Mouse (Mus musculus) retina, postnatal 1 day (tissue): ENCODE measurements at regions not wholly inside any gene's neighbourhood (a gene's known extent, or its start where the extent isn't known, plus 50 kb on each side); places are given as distances from the start of the nearest gene placed in this dataset.

Experiments used
- DNase-seq: peaks from one replicate; pipeline ENCODE4 v3.0.0-alpha.2; 2012

GRCm38 (mm10) chr5:67155582-67155981 lies 56.5 kb upstream of the Phox2b start:
- DNase-seq = peak; percentile 18

GRCm38 (mm10) chr5:67156911-67157310 lies 57.8 kb upstream of the Phox2b start:
- DNase-seq = no peak

GRCm38 (mm10) chr5:67176827-67177226 lies 77.7 kb upstream of the Phox2b start:
- DNase-seq = no peak

DNA sequence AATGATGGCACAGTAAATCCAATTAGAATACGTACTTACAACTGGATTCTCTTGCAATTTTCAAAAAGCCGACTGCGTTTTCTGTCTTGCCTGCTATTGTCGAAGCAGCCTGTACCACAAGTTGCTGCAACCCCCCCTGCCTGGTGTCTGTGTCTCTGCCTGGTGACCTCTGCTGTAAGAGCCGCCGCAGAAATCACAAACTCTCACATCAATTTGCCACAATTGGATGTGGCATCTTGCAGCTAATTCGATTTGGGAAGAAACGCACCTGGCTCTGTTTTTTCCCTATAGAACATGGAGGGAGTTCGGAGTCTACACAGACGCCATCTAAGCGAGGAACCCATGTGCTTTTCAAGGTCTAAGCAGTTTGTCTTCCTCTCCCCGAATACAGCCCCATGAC lies 80.1 kb upstream of the Phox2b start:
- peak; percentile 68 for DNase-seq

DNA sequence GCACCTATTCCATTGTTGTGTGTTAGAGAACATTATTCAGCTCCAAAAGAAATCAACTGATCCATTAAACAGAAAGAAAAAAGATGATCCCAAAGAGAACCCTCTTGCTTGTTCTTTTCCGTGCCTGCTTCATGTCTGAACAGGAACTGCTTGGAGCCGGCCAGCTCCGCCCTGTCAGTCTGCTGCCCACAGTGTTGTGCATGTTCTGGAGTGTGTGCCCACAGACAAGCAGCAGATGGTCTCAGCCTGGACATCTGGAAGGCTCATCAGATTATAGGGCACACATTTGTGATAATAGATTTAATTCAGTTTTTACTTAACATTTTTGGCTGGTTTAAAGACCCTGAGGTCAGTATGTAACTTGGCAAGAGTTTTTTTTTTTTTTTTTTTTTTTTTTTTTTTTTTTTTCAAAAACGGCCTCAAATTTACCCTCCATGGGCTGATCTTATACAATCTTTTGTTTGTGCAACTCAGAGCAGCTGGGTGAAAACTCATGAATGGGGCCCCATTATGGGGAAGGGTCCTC lies 70.9 kb upstream of the Tmem33 start:
- DNase-seq = peak; percentile 60

DNA sequence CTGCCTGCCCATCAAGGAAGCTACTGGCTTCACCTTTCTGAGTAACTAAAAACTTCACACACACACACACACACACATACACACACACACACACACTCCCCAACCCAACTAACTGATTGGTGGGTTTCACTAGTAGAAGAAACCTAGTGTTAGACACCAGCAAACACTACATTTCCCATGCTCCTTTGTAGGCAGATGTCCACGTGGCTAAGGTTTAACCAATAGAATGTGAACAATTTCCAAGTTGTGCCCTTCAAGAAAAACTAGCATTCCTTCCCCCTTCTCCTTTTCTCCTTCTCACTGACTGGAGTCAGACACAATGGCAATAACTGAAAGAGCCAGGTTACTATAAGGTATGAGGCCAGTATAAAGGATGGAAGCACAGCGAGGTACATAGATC lies 66.3 kb upstream of the Tmem33 start:
- DNase-seq = no peak

DNA sequence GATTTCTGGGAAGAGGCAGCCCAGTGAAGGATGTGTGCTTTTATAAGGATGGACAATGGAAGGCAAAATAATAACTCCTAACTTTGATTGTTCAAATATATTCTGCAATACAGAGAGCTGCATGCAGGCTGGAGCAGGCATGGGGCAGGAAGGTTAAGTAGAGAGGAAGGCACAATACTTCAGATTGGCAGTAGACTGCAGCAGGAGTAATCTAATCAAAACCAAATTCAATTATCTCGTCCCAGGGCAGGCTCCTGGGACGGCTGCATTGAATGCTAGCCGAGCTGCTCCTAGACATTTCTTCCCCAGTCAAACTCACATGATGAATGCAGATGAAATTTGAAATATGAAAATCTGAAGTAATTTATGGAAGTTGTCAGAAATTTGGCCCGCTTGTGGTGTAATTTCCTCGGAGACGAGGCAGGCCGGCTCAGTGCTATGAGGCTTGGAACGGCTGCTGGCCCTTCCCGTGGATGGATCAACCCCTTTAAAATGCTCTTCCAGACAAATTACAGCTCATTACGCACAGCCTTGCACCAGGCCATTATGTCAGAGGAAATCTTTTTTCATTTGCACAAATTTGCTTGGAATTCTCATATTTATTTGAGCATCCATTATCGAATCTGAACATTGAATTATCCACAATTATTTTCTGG lies 55.2 kb upstream of the Tmem33 start:
- no peak for DNase-seq
